Mouse (Mus musculus) ES-Bruce4 (cell line): ENCODE results near the gene Galnt18. TPM values are rescaled to one million over a fixed set of nuclear protein-coding genes. Genes with fewer than 3 reads are reported as not detected.

Experiments used
- H3K27ac ChIP-seq: 2 replicates; pipeline ENCODE4 v1.5.1; 2012; ENCODE audit warnings: low read length, inconsistent platforms; ENCODE audit not compliant: insufficient read depth
- H3K27me3 ChIP-seq: 2 replicates; pipeline ENCODE4 v1.6.1; 2012; ENCODE audit warnings: mild to moderate bottlenecking, low read length, inconsistent platforms; ENCODE audit not compliant: control insufficient read depth, poor library complexity, insufficient read depth, severe bottlenecking
- H3K36me3 ChIP-seq: 2 replicates; pipeline ENCODE4 v1.6.1; 2012; ENCODE audit warnings: inconsistent platforms, mild to moderate bottlenecking, low read length, moderate library complexity; ENCODE audit not compliant: control insufficient read depth, poor library complexity, insufficient read depth, severe bottlenecking
- H3K4me1 ChIP-seq: one replicate; pipeline ENCODE4 v1.8.1; 2011; ENCODE audit warnings: low read length; ENCODE audit not compliant: control insufficient read depth, insufficient read depth
- H3K4me3 ChIP-seq: 2 replicates; pipeline ENCODE4 v1.5.1; 2011; ENCODE audit warnings: low read depth, mild to moderate bottlenecking, low read length
- H3K9ac ChIP-seq: 2 replicates; pipeline ENCODE4 v1.6.1; 2012; ENCODE audit warnings: low read depth, mild to moderate bottlenecking, inconsistent platforms; ENCODE audit not compliant: poor library complexity, severe bottlenecking
- H3K9me3 ChIP-seq: replicated peaks from 2 replicates; pipeline ENCODE4 v1.6.1; 2012; ENCODE audit warnings: mild to moderate bottlenecking, low read length, inconsistent platforms; ENCODE audit not compliant: control insufficient read depth, poor library complexity, insufficient read depth, severe bottlenecking
- CTCF ChIP-seq: IDR thresholded peaks from one replicate; pipeline ENCODE4 v1.8.1; 2011; ENCODE audit warnings: low read depth, low read length
- EP300 ChIP-seq: IDR thresholded peaks from 2 replicates; pipeline ENCODE4 v1.6.1; 2011; ENCODE audit warnings: low read depth, low read length; ENCODE audit not compliant: insufficient read depth
- POLR2A ChIP-seq: IDR thresholded peaks from one replicate; pipeline ENCODE4 v1.8.1; 2011; ENCODE audit warnings: low read length; ENCODE audit not compliant: insufficient read depth
- polyA plus RNA-seq: library from polyadenylated mRNA; stranded (reverse); fragments of >200 nt; gene quantifications from 2 replicates; pipeline ENCODE4 v1.2.4, GENCODE M21; 2011; ENCODE audit warnings: low read depth; ENCODE audit not compliant: missing spikeins, insufficient read depth, insufficient read length

The Galnt18 gene
- polyA plus RNA-seq, 1 experiment, result 2.6 TPM

GRCm38 (mm10) chr7:111600756-111601155 lies 179.0 kb downstream of the Galnt18 start:
- Histone ChIP-seq H3K36me3 (no peaks in the 10 kb centered on the region), H3K27ac (no peak overlapping the region), H3K9me3 (no peaks in the 10 kb centered on the region), H3K4me1 (no peaks in the 10 kb centered on the region), H3K27me3 (no peaks in the 10 kb centered on the region), H3K4me3 (no peak overlapping the region), H3K9ac (no peak overlapping the region)
- TF ChIP-seq POLR2A (no peak), EP300 (no peak), CTCF (no peak)

GRCm38 (mm10) chr7:111593680-111594079 lies 186.1 kb downstream of the Galnt18 start:
- no peak overlapping the region for H3K9ac ChIP-seq
- no peak overlapping the region for H3K4me3 ChIP-seq
- H3K4me1 ChIP-seq, result no peaks in the 10 kb centered on the region
- H3K27ac ChIP-seq, result no peak overlapping the region
- H3K9me3 ChIP-seq, result no peaks in the 10 kb centered on the region
- no peaks in the 10 kb centered on the region for H3K27me3 ChIP-seq
- TF ChIP-seq POLR2A (no peak), EP300 (no peak), CTCF (no peak)
- H3K36me3 ChIP-seq, result no peaks in the 10 kb centered on the region

DNA sequence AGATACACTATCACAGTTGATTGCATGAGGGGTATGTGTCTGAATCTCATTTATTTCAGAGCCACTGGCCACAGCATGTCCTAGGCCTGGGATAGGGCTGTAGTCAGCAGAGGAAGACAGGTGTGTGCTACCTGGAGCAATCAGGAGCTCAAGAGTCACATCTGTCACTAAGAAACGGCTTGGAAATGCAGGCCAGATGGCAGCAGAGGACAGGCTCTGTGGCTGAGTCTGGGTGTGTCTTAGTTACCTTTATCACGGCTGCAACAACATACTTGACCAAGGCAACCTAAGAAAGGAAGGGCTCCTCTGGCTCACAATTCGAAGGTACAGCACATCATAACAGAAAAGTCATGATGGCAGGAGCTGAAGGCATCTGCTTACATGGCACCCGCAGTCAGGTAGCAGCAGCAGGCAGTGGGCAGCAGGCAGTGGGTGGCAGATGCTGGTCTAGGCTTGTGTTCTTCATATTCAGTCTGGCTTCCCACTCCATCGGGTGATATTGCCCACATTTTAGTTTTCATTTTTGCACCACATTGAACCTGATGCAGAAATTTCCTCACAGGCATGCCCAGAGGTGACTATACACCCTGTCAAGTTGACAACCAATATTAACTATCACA lies 190.2 kb downstream of the Galnt18 start:
- no peaks in the 10 kb centered on the region for H3K4me1 ChIP-seq
- no peaks in the 10 kb centered on the region for H3K36me3 ChIP-seq
- no peak overlapping the region for H3K9ac ChIP-seq
- H3K4me3 ChIP-seq, result no peak overlapping the region
- TF ChIP-seq EP300, result no peak
- TF ChIP-seq CTCF, result no peak
- no peak for TF ChIP-seq POLR2A
- no peaks in the 10 kb centered on the region for H3K27me3 ChIP-seq
- H3K9me3 ChIP-seq, result no peaks in the 10 kb centered on the region
- no peak overlapping the region for H3K27ac ChIP-seq

DNA sequence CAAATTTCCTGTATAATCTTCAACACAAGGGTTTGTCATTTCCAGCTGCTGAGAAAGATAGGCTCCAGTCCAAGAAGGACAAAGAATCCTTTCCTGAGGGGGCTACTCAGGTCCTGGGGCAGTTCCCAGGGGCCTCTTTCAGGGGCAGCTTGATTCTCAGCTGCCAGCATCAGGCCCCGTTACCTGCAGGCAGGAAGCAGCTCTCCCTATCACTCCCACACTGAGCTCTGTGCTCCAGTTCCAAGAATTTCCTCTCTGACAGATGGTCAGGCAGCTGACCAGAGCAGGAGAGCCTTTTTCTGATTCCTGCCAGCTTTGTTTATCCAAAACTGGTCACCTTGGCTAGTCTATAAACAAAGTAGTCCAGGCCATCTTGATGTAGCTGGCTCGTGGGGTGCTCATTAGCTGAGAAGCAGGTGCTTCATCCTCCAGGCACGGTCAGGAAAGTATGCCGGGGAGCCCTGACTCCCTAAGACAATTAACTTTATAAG lies 191.4 kb downstream of the Galnt18 start:
- H3K27ac ChIP-seq, result no peak overlapping the region
- no peaks in the 10 kb centered on the region for H3K27me3 ChIP-seq
- H3K4me1 ChIP-seq, result no peaks in the 10 kb centered on the region
- H3K4me3 ChIP-seq, result no peak overlapping the region
- TF ChIP-seq CTCF (no peak), EP300 (no peak), POLR2A (no peak)
- H3K36me3 ChIP-seq, result no peaks in the 10 kb centered on the region
- no peaks in the 10 kb centered on the region for H3K9me3 ChIP-seq
- H3K9ac ChIP-seq, result no peak overlapping the region

GRCm38 (mm10) chr7:111580547-111580946 lies 199.2 kb downstream of the Galnt18 start:
- no peaks in the 10 kb centered on the region for H3K9me3 ChIP-seq
- H3K36me3 ChIP-seq, result no peaks in the 10 kb centered on the region
- no peak for TF ChIP-seq CTCF
- no peak for TF ChIP-seq POLR2A
- no peak for TF ChIP-seq EP300
- no peak overlapping the region for H3K4me3 ChIP-seq
- no peak overlapping the region for H3K9ac ChIP-seq
- H3K4me1 ChIP-seq, result no peaks in the 10 kb centered on the region
- H3K27ac ChIP-seq, result no peak overlapping the region
- H3K27me3 ChIP-seq, result no peaks in the 10 kb centered on the region; the same call in 1 of the 2 replicates

GRCm38 (mm10) chr7:111575096-111575495 lies 204.7 kb downstream of the Galnt18 start:
- H3K27ac ChIP-seq, result no peak overlapping the region

More at GRCm38 (mm10) chr7:111575096-111575495, 204.7 kb downstream of the Galnt18 start:
- H3K27me3 ChIP-seq, result no peaks in the 10 kb centered on the region
- TF ChIP-seq EP300 (no peak), POLR2A (no peak), CTCF (no peak)
- no peak overlapping the region for H3K9ac ChIP-seq
- no peak overlapping the region for H3K4me3 ChIP-seq
- no peaks in the 10 kb centered on the region for H3K36me3 ChIP-seq
- H3K4me1 ChIP-seq, result no peaks in the 10 kb centered on the region
- no peaks in the 10 kb centered on the region for H3K9me3 ChIP-seq
